Mouse (Mus musculus) hindbrain, embryonic 16.5 days (tissue): ENCODE results near the gene Cerk. TPM values are rescaled to one million over a fixed set of nuclear protein-coding genes. Genes with fewer than 3 reads are reported as not detected.
"Not testable (repeated sequence)": the region's sequence is repeated elsewhere in the genome, so short reads cannot be mapped to it uniquely, and the experiment has no call there.

Source experiments
- ATAC-seq: fragments of 200-750 bp; cut with Nextera tagmentation; 2 replicates; pipeline ENCODE4 v1.8.0; 2017; ENCODE audit warnings: moderate TSS enrichment, moderate library complexity
- H3K27ac ChIP-seq: fragments of 300-500 bp; sonication (generic); 2 replicates; pipeline ENCODE4 v1.5.1; 2014; ENCODE audit warnings: low read depth, mild to moderate bottlenecking, control low read depth, low read length, moderate library complexity
- H3K27me3 ChIP-seq: fragments of 300-500 bp; sonication (generic); replicated peaks from 2 replicates; pipeline ENCODE4 v1.6.1; 2014; ENCODE audit warnings: low read length; ENCODE audit not compliant: control insufficient read depth, insufficient read depth
- H3K36me3 ChIP-seq: fragments of 300-500 bp; sonication (generic); 2 replicates; pipeline ENCODE4 v1.6.1; 2014; ENCODE audit warnings: mild to moderate bottlenecking, low read length, moderate library complexity, mixed read lengths; ENCODE audit not compliant: control insufficient read depth, insufficient read depth
- H3K4me1 ChIP-seq: fragments of 300-500 bp; sonication (generic); 2 replicates; pipeline ENCODE4 v1.6.1; 2014; ENCODE audit warnings: low read depth, low read length; ENCODE audit not compliant: control insufficient read depth, insufficient read depth
- H3K4me2 ChIP-seq: fragments of 300-500 bp; sonication (generic); 2 replicates; pipeline ENCODE4 v1.6.1; 2014; ENCODE audit warnings: mild to moderate bottlenecking, low read length, control low read depth, moderate library complexity
- H3K4me3 ChIP-seq: fragments of 300-500 bp; sonication (generic); 2 replicates; pipeline ENCODE4 v1.5.1; 2014; ENCODE audit warnings: mild to moderate bottlenecking, low read length, control low read depth, moderate library complexity
- H3K9ac ChIP-seq: fragments of 300-500 bp; sonication (generic); 2 replicates; pipeline ENCODE4 v1.6.1; 2014; ENCODE audit warnings: low read depth, mild to moderate bottlenecking, control low read depth, low read length, moderate library complexity
- H3K9me3 ChIP-seq: fragments of 300-500 bp; sonication (generic); 2 replicates; pipeline ENCODE4 v1.6.1; 2014; ENCODE audit warnings: mild to moderate bottlenecking, low read length, moderate library complexity; ENCODE audit not compliant: control insufficient read depth
- WGBS: fragments of 180-500 bp; shearing (Covaris S2); extraction: QIAGEN DNeasy Blood & Tissue Kit; methylation state at CpG from one replicate; pipeline ENCODE4 v1.1.7; 2014; 5-methylcytosine and 5-hydroxymethylcytosine counted together
- polyA plus RNA-seq: library from polyadenylated mRNA; unstranded; fragments of >200 nt; fragmentation: Nextera tagmentation; extraction: Ambion mirVana; gene quantifications from 2 replicates; pipeline ENCODE4 v1.2.1, GENCODE M21; 2015

The Cerk gene
- polyA plus RNA-seq, 1 experiment from 2014 or later = 25.3 TPM

GRCm38 (mm10) chr15:86164718-86165345 is 21.1 kb downstream of the Cerk start:
- Histone ChIP-seq H3K4me2 (no peak overlapping the region), H3K4me3 (no peak overlapping the region), H3K27ac (no peak overlapping the region), H3K36me3 (peaks cover 2% of the 10 kb centered on the region; the same call in 1 of the 2 replicates), H3K27me3 (no peaks in the 10 kb centered on the region), H3K9ac (no peak overlapping the region), H3K4me1 (peaks cover 2% of the 10 kb centered on the region; the same call in 1 of the 2 replicates), H3K9me3 (no peaks in the 10 kb centered on the region)
- 80% methylated on average over 21 of the region's 21 CpGs for WGBS
- ATAC-seq = no peak

- ATAC-seq, H3K36me3 ChIP-seq, H3K27me3 ChIP-seq, H3K4me2 ChIP-seq, H3K9me3 ChIP-seq, H3K4me3 ChIP-seq, H3K27ac ChIP-seq, H3K4me1 ChIP-seq, H3K9ac ChIP-seq: not testable (repeated sequence)
- 96% methylated on average over 3 of the region's 3 CpGs for WGBS
These were observed 24.1 kb downstream of the Cerk start for GRCm38 (mm10) chr15:86161800-86162199.

- no peaks in the 10 kb centered on the region for H3K4me1 ChIP-seq
- H3K27me3 ChIP-seq = no peaks in the 10 kb centered on the region
- no peak overlapping the region for H3K9ac ChIP-seq
- H3K9me3 ChIP-seq = no peaks in the 10 kb centered on the region
- no peak overlapping the region for H3K27ac ChIP-seq
- no peak for ATAC-seq
- no peak overlapping the region for H3K4me2 ChIP-seq
- peaks cover 9% of the 10 kb centered on the region for H3K36me3 ChIP-seq
- whole genome bisulfite sequencing = 85% methylated on average over 10 of the region's 10 CpGs
- H3K4me3 ChIP-seq = no peak overlapping the region
These were observed 25.0 kb downstream of the Cerk start for GRCm38 (mm10) chr15:86160906-86161305.

- H3K9ac ChIP-seq = no peak overlapping the region
- H3K4me2 ChIP-seq = no peak overlapping the region
- no peaks in the 10 kb centered on the region for H3K4me1 ChIP-seq
- 93% methylated on average over 5 of the region's 5 CpGs for WGBS
- no peaks in the 10 kb centered on the region for H3K9me3 ChIP-seq
- no peak overlapping the region for H3K4me3 ChIP-seq
- no peaks in the 10 kb centered on the region for H3K27me3 ChIP-seq
- H3K36me3 ChIP-seq = peaks cover 15% of the 10 kb centered on the region
- 0 out of 2 replicates have a peak, but pooled peaks have one; percentile 9 for ATAC-seq
- H3K27ac ChIP-seq = no peak overlapping the region
These were observed 26.2 kb downstream of the Cerk start for GRCm38 (mm10) chr15:86159719-86160118.

GRCm38 (mm10) chr15:86159093-86159492 is 26.8 kb downstream of the Cerk start:
- Histone ChIP-seq H3K9me3 (no peaks in the 10 kb centered on the region), H3K27ac (no peak overlapping the region), H3K4me1 (no peaks in the 10 kb centered on the region), H3K9ac (no peak overlapping the region), H3K36me3 (peaks cover 19% of the 10 kb centered on the region), H3K27me3 (no peaks in the 10 kb centered on the region), H3K4me3 (no peak overlapping the region), H3K4me2 (no peak overlapping the region)
- WGBS = 82% methylated on average over 16 of the region's 16 CpGs
- ATAC-seq = no peak

- Histone ChIP-seq H3K9me3 (no peaks in the 10 kb centered on the region), H3K4me1 (no peaks in the 10 kb centered on the region), H3K27me3 (no peaks in the 10 kb centered on the region), H3K9ac (no peak overlapping the region), H3K27ac (no peak overlapping the region), H3K4me3 (no peak overlapping the region), H3K36me3 (peaks cover 25% of the 10 kb centered on the region), H3K4me2 (no peak overlapping the region)
- ATAC-seq = no peak
- WGBS = 70% methylated on average over 5 of the region's 5 CpGs
These were observed 29.4 kb downstream of the Cerk start for GRCm38 (mm10) chr15:86156492-86156891.

- WGBS = 81% methylated on average over 12 of the region's 12 CpGs
- Histone ChIP-seq H3K9ac (no peak overlapping the region), H3K27me3 (no peaks in the 10 kb centered on the region), H3K36me3 (peaks cover 34% of the 10 kb centered on the region), H3K4me2 (no peak overlapping the region), H3K4me1 (no peaks in the 10 kb centered on the region), H3K9me3 (no peaks in the 10 kb centered on the region), H3K4me3 (no peak overlapping the region), H3K27ac (no peak overlapping the region)
- ATAC-seq = no peak
These were observed 32.4 kb downstream of the Cerk start for GRCm38 (mm10) chr15:86153481-86153960.

GRCm38 (mm10) chr15:86150593-86150992 is 35.3 kb downstream of the Cerk start:
- Histone ChIP-seq H3K9me3 (no peaks in the 10 kb centered on the region), H3K4me2 (no peak overlapping the region), H3K27me3 (no peaks in the 10 kb centered on the region), H3K27ac (no peak overlapping the region), H3K4me3 (no peak overlapping the region), H3K4me1 (no peaks in the 10 kb centered on the region), H3K36me3 (peaks cover 33% of the 10 kb centered on the region), H3K9ac (no peak overlapping the region)
- WGBS = 85% methylated on average over 4 of the region's 4 CpGs
- ATAC-seq = no peak

GRCm38 (mm10) chr15:86146922-86147321 is 39.0 kb downstream of the Cerk start:
- H3K36me3 ChIP-seq = peaks cover 24% of the 10 kb centered on the region
- no peaks in the 10 kb centered on the region for H3K9me3 ChIP-seq
- ATAC-seq = no peak
- H3K27me3 ChIP-seq = no peaks in the 10 kb centered on the region
- H3K27ac ChIP-seq = no peak overlapping the region
- no peaks in the 10 kb centered on the region for H3K4me1 ChIP-seq
- H3K4me2 ChIP-seq = no peak overlapping the region
- 94% methylated on average over 8 of the region's 8 CpGs for WGBS
- H3K9ac ChIP-seq = no peak overlapping the region
- H3K4me3 ChIP-seq = no peak overlapping the region
